Mouse (Mus musculus) heart, adult 8-10 months (tissue): ENCODE data around the gene Zfp85. TPM values are rescaled to one million over a fixed set of nuclear protein-coding genes. Genes with fewer than 3 reads are reported as not detected.

Source experiments
- total RNA-seq, 4 experiments: library from RNA; stranded (reverse); gene quantifications; 2 replicates each; pipeline ENCODE4 v1.2.4; 2022

The Zfp85 gene
- total RNA-seq, 4 experiments from 2014 or later: 2.0 to 2.5 (median 2.3) TPM

Other genes starting within 250 kb of the Zfp85 start
- gene Gm26965, start 229.1 kb downstream of the Zfp85 start, total RNA-seq: 1 to 10 TPM in 1 of 4 experiments, under 1 TPM in 1, not detected in 2; 0.20 to 1.3 TPM
- 1 to 10 TPM; 6.9 to 8.9 (median 7.9) TPM for gene Zfp87, start 229.1 kb downstream of the Zfp85 start, total RNA-seq
- gene Zfp748, start 201.4 kb downstream of the Zfp85 start, total RNA-seq: 1 to 10 TPM; 2.8 to 4.9 (median 4.0) TPM
- gene Zfp729b, start 145.5 kb downstream of the Zfp85 start, total RNA-seq: 1 to 10 TPM; 3.4 to 4.2 (median 3.8) TPM
- gene Gm49345, start 117.5 kb downstream of the Zfp85 start, total RNA-seq: 1 to 10 TPM in 1 of 4 experiments, under 1 TPM in 3; 0.33 to 2.4 (median 0.39) TPM
- gene Zfp729a, start 117.4 kb downstream of the Zfp85 start, total RNA-seq: 1 to 10 TPM; 3.9 to 5.5 (median 5.0) TPM
- gene Zfp738, start 68.2 kb downstream of the Zfp85 start, total RNA-seq: 1 to 10 TPM; 3.6 to 6.2 (median 4.6) TPM
- gene Zfp65, start 26.1 kb downstream of the Zfp85 start, total RNA-seq: 1 to 10 TPM; 5.2 to 6.5 (median 5.7) TPM
- 1 to 10 TPM in 3 of 4 experiments, under 1 TPM in 1; 1.00 to 2.0 (median 1.5) TPM for gene Zfp493, start 24.5 kb upstream of the Zfp85 start, total RNA-seq
- 1 to 10 TPM; 1.3 to 2.9 (median 2.2) TPM for gene Zfp273, start 58.5 kb upstream of the Zfp85 start, total RNA-seq
- gene Gm10037, start 75.9 kb upstream of the Zfp85 start, total RNA-seq: under 1 TPM in 3 of 4 experiments, not detected in 1; 0.66 to 0.75 (median 0.72) TPM
- under 1 TPM in 1 of 4 experiments, not detected in 3; 0.47 TPM for gene BC048507, start 108.1 kb upstream of the Zfp85 start, total RNA-seq